Mouse (Mus musculus): ENCODE results near the gene Isy1.

- no peak for TF ChIP-seq CTCF (conservative IDR thresholded peaks at IDR 0.05; ENCODE audit: low read length)
- no peak for TF ChIP-seq NANOG (IDR thresholded peaks at IDR 0.05; ENCODE audit: borderline replicate concordance, low read length)
These were observed 24.1 kb downstream of the Isy1 start for GRCm38 (mm10) chr6:87814486-87814885.

Data from E14TG2a.4 (cell line).